Mouse (Mus musculus): ENCODE results near the gene Nab2.

The Nab2 gene

GRCm38 (mm10) chr10:127642772-127643552 lies 25.4 kb downstream of the Nab2 start, which contains the start of gene Stat6:
Gene Stat6 (plus strand): TSS chr10:127642986.
- DNase-seq (ENCODE audit: low read depth) = peak; percentile 88

GRCm38 (mm10) chr10:127641861-127642771 lies 26.3 kb downstream of the Nab2 start:
- peak; percentile 94 for DNase-seq (ENCODE audit: low read depth)

GRCm38 (mm10) chr10:127640421-127640820 lies 27.9 kb downstream of the Nab2 start:
- DNase-seq (ENCODE audit: low read depth) = no peak

DNA sequence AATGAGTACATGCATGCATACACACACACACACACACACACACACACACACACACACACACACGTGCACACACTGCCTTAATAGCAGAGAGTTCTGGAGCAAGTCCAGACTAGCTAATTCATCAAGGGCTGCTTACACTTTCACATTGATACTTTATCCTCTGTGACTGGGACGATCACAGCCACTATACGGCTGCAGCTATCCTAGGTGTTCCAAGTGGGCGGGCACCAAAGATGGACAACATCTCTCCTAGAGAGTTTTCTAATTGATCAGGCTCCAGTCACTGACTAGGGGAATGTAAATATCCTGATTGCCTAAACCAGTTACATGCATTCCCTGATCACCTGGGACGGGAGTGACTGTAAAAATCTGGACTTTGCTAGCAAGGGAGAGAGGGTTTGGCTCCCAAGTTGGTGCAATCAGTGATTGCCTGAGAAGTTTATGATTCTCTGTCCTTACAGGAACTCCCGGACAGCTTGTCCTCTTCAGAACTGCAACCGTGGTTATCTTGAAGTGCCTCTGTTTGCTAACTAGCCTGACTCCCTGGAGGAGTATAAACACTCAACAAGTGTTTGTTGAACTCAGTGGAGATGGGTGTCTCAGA lies 35.6 kb downstream of the Nab2 start:
- no peak for DNase-seq (ENCODE audit: low read depth)

GRCm38 (mm10) chr10:127631261-127632214 lies 36.8 kb downstream of the Nab2 start:
- DNase-seq (ENCODE audit: low read depth) = no peak

DNA sequence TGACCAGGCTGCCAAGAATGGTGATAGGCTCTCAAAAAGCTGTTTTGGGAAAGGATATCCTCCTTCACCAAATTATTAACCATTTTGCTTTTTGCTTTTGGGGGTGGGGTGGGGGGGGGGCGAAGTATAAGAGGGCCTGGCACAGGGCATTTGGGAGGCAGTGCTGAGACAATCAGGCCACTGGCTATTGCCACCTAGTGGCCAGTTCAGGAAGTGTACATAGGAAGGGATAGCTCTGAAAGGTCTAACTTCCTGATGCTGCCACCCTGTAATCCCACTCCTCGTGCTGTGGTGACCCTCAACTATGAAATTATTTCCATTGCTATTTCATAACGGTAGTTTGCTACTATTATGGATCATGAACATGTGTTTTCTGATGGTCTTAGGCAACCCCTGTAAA lies 41.9 kb downstream of the Nab2 start:
- peak; percentile 70 for DNase-seq (ENCODE audit: low read depth)

GRCm38 (mm10) chr10:127623439-127624216 lies 44.7 kb downstream of the Nab2 start:
- DNase-seq (ENCODE audit: low read depth) = no peak

DNA sequence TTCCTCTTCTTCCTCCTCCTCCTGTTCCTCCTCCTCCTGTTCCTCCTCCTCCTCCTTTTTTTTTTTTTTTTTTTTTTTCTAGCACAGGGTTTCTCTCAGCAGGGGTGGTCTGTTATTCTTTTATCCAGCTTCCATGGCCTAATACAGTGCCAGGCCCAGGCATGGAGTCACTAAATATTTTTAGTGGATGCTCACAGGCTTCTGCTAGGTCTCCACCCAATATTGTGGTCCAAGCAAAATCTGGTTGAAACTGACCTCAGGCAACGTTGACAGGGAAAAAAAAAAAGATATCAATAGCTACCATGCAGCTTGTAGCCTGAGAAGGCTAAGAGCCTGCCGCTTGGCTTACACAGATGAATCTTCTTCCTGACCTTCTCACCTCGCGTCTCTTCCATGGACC lies 45.7 kb downstream of the Nab2 start:
- DNase-seq (ENCODE audit: low read depth) = no peak

- DNase-seq (ENCODE audit: low read depth) = no peak
These were observed 46.3 kb downstream of the Nab2 start for GRCm38 (mm10) chr10:127622057-127622392.

- DNase-seq (ENCODE audit: low read depth) = peak; percentile 82
These were observed 46.9 kb downstream of the Nab2 start for GRCm38 (mm10) chr10:127621191-127622056.

DNA sequence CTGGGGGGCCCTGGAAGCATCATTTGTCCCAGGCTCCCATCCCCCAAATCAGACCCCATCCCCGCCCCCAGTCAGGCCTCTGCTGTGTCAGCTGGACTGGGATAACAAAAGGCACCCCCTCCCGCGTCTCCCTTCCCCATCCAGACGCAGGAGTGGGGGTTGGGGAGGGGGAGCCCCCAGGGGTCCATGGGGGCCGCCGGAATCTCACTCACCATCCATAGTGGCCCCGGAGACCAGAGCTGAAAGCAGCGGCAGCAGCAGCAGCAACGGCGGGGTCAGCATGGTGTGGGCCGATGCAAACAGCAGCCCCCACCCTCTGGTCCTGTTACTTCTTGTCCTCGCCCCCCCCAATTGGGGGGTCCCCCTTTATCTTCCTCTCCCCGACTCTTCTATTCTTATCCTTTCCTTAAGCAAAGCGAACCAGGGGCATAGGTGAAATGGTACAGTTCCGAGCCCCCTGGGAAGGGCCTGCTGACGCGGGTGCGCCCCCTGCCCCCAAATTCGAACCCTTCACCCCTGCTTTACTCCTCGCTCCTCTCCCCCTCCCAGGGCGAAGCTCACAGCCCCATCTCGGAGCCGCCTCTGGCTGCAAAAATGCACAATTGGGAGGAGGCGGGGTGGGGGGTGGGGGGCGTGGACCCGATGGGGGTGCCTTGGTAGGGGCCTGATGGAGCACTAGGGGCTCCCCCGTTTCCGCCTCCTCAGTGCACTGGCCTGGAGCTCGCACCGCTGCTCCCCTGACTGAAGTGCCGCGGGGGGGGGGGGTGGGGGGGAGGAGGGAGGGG lies 47.8 kb downstream of the Nab2 start, which contains the start of gene Lrp1:
Gene Lrp1 (minus strand): TSS at position 743 of the 785 bp plus-strand sequence.
- DNase-seq (ENCODE audit: low read depth) = no peak

DNA sequence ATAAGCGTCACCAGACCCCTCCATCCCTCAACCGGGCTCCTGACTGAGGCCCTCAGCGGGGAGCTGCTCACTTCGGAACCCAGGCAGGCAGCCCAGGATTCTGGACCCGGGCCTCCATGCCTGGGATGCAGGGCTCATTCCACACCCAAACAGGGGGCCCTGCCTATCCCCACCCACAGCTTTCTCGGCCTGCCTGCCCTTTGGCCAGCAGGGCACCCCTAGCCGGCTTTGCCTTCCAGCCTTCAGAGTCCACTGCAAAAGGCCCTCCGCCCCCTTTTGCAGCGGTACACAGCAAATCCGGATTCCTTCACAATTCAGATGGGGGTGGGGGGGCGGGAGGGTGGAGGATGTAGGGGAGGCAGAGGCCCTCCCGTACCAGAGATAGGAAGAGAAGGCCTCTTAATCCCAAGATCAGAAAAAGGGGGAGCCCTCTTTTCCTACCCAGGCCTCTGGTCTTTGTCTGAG lies 48.4 kb downstream of the Nab2 start:
- no peak for DNase-seq (ENCODE audit: low read depth)

GRCm38 (mm10) chr10:127619119-127619721 lies 49.1 kb downstream of the Nab2 start:
- no peak for DNase-seq (ENCODE audit: low read depth)

DNA sequence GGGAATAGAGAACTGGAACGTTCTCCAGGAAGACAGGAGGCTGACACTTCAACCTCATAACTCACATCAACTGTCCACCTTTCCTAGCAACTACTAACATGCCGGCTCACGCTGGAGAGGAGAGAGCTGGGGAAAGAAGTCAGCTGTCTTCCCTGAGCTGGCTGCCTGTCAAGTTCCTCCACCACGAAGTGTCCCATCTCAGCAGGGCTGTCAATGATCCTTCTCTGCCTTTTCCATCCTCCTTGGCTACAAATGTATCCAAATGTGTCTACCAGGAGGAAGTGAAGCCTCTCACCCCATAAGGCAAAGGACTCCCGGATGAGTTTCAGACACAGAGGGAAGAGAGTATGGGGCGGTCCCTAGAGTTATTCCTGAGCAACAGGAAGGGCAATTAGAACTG lies 50.2 kb downstream of the Nab2 start:
- no peak for DNase-seq (ENCODE audit: low read depth)

DNA sequence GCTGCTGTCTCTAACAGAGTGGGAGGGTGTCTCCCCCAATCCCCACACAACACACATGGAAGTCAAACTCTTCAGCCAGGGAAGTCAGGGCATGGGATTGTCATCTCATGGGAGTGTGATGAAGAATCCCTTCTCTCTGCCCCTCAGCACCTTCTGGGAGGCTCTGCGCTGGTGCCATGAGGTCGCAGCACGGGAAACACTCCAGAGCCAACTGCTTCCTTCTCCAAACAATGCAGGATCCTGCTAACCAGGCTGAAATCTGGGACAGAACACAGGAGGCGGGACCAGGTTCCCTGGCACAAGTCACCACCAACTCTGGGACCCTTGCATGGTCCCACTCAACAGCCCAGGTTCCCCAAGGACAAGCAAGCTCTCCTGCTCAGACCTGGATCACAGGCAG lies 51.1 kb downstream of the Nab2 start:
- no peak for DNase-seq (ENCODE audit: low read depth)

DNA sequence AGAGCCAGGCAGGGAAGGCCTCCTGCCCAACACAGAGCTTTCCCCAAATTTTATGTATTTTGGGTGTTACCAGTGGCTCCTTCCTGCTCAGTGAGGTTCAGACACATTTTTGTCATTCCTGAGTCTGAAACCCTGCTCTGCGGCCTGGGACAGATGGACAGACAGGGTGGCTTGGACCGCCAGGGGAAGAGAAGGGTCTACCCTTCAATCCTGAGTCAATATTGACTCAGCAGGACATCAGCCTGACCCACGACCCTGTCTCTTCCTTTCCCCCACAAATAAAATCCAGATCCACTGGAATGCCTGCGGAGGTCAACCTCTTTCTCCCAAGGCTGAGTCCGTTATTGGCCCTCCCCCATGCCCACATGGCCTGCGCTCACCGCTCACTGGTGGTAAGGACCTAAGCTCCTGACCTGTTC lies 52.1 kb downstream of the Nab2 start:
- no peak for DNase-seq (ENCODE audit: low read depth)

DNA sequence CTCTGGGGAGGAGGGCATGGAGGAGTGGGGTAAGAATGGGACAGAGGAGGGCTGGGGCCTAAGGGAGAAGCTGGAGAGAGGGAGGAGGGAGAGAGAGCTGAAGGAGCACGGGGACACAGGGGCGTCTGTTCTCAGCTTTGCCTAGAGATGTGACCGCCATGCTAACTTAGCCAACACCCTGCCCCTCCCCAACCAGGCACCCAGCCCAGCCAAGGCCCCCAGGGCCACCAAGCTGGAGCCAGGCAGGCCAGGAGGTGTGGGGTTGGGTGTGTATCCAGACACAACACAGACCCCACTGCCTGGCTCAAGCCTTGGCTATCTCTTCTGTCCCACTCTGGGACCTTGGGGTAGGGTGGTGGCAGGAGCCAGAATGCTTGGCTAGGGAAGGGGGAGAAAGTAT lies 52.8 kb downstream of the Nab2 start:
- DNase-seq (ENCODE audit: low read depth) = no peak

GRCm38 (mm10) chr10:127615034-127615374 lies 53.4 kb downstream of the Nab2 start:
- no peak for DNase-seq (ENCODE audit: low read depth)
